Mouse (Mus musculus) MEL (cell line): ENCODE data around the gene Myo7a. TPM values are rescaled to one million over a fixed set of nuclear protein-coding genes. Genes with fewer than 3 reads are reported as not detected.

ENCODE experiments used
- DNase-seq: peaks from one replicate; pipeline ENCODE4 v3.0.0; 2011; ENCODE audit warnings: low read depth, low spot score
- H3K27ac ChIP-seq: 2 replicates; pipeline ENCODE4 v1.5.1; 2012; ENCODE audit warnings: low read depth, mild to moderate bottlenecking, control low read depth, low read length, moderate library complexity; ENCODE audit not compliant: control insufficient read depth
- H3K27me3 ChIP-seq, 2 experiments: fragments of 150-350 bp in 1 of 2; sonication (generic) in 1 of 2; 2 replicates each; pipeline ENCODE4 v1.6.1; 2012; ENCODE audit warnings: low read length in 2 of 2, mild to moderate bottlenecking in 2 of 2, improper control_type of control experiment in 1 of 2, moderate library complexity in 1 of 2; ENCODE audit not compliant: insufficient read depth in 2 of 2, control insufficient read depth in 1 of 2
- H3K36me3 ChIP-seq, 2 experiments: 2 replicates each; pipeline ENCODE4 v1.6.1; 2012 to 2014; ENCODE audit warnings: low read length in 2 of 2, improper control_type of control experiment in 1 of 2, inconsistent platforms in 1 of 2, mild to moderate bottlenecking in 1 of 2; ENCODE audit not compliant: insufficient read depth in 2 of 2, control insufficient read depth in 1 of 2
- H3K4me1 ChIP-seq, 2 experiments: fragments of 150-350 bp in 1 of 2; sonication (generic) in 1 of 2; 2 replicates each; pipeline ENCODE4 v1.6.1; 2012; ENCODE audit warnings: low read length in 2 of 2, improper control_type of control experiment in 1 of 2, mild to moderate bottlenecking in 1 of 2; ENCODE audit not compliant: insufficient read depth in 2 of 2, control insufficient read depth in 1 of 2
- H3K4me3 ChIP-seq, 2 experiments: fragments of 150-350 bp in 1 of 2; sonication (generic) in 1 of 2; 2 replicates each; pipeline ENCODE4 v1.5.1; 2012; ENCODE audit warnings: low read depth in 2 of 2, low read length in 2 of 2, mild to moderate bottlenecking in 2 of 2, moderate library complexity in 2 of 2, control low read depth in 1 of 2, improper control_type of control experiment in 1 of 2; ENCODE audit not compliant: control insufficient read depth in 1 of 2, insufficient read depth in 1 of 2
- H3K79me2 ChIP-seq: 2 replicates; pipeline ENCODE4 v1.6.1; 2012; ENCODE audit warnings: mild to moderate bottlenecking, low read length, moderate library complexity; ENCODE audit not compliant: control insufficient read depth, poor library complexity, insufficient read depth
- H3K9ac ChIP-seq: 2 replicates; pipeline ENCODE4 v1.6.1; 2012; ENCODE audit warnings: low read depth, mild to moderate bottlenecking, control low read depth, low read length, moderate library complexity; ENCODE audit not compliant: control insufficient read depth, poor library complexity, severe bottlenecking
- H3K9me3 ChIP-seq: fragments of 150-350 bp; sonication (generic); replicated peaks from 2 replicates; pipeline ENCODE4 v1.6.1; 2012; ENCODE audit warnings: mild to moderate bottlenecking, low read length, improper control_type of control experiment, moderate library complexity; ENCODE audit not compliant: insufficient read depth
- CTCF ChIP-seq, 3 experiments: IDR thresholded peaks in 2 of 3; conservative IDR thresholded peaks in 1 of 3; 2 replicates each; pipeline ENCODE4 v1.5.1; 2011 to 2012; ENCODE audit warnings: low read length in 3 of 3, low read depth in 2 of 3, mild to moderate bottlenecking in 2 of 3, improper control_type of control experiment in 1 of 3, inconsistent platforms in 1 of 3, mixed read lengths in 1 of 3, moderate library complexity in 1 of 3; ENCODE audit not compliant: control insufficient read depth in 1 of 3, insufficient read depth in 1 of 3, poor library complexity in 1 of 3, severe bottlenecking in 1 of 3
- E2F4 ChIP-seq: IDR thresholded peaks from 2 replicates; pipeline ENCODE4 v1.6.1; 2011; ENCODE audit warnings: low read depth, low read length, improper control_type of control experiment, borderline replicate concordance
- ELF1 ChIP-seq: IDR thresholded peaks from 2 replicates; pipeline ENCODE4 v1.6.1; 2014; ENCODE audit warnings: low read depth, mild to moderate bottlenecking, inconsistent platforms, low read length, improper control_type of control experiment, moderate library complexity
- EP300 ChIP-seq, 2 experiments: IDR thresholded peaks; 2 replicates each; pipeline ENCODE4 v1.6.1; 2011; ENCODE audit warnings: improper control_type of control experiment in 2 of 2, low read length in 2 of 2, low read depth in 1 of 2, mild to moderate bottlenecking in 1 of 2
- ETS1 ChIP-seq: IDR thresholded peaks from 2 replicates; pipeline ENCODE4 v1.6.1; 2012; ENCODE audit warnings: low read depth, mild to moderate bottlenecking, inconsistent platforms, low read length, improper control_type of control experiment, moderate library complexity
- GABPA ChIP-seq: IDR thresholded peaks from 2 replicates; pipeline ENCODE4 v1.6.1; 2012; ENCODE audit warnings: low read depth, mild to moderate bottlenecking, inconsistent platforms, low read length, improper control_type of control experiment, moderate library complexity
- HCFC1 ChIP-seq: IDR thresholded peaks from 2 replicates; pipeline ENCODE4 v1.6.1; 2012; ENCODE audit warnings: low read depth, mild to moderate bottlenecking, inconsistent platforms, low read length, improper control_type of control experiment, moderate library complexity
- JUND ChIP-seq: IDR thresholded peaks from 2 replicates; pipeline ENCODE4 v1.6.1; 2011; ENCODE audit warnings: low read depth, mild to moderate bottlenecking, improper control_type of control experiment, low read length
- KAT2A ChIP-seq: conservative IDR thresholded peaks from 2 replicates; pipeline ENCODE4 v1.6.1; 2012; ENCODE audit warnings: low read depth, low read length, improper control_type of control experiment, inconsistent platforms
- MAFK ChIP-seq: IDR thresholded peaks from 2 replicates; pipeline ENCODE4 v1.6.1; 2011; ENCODE audit warnings: low read depth, mild to moderate bottlenecking, low read length, improper control_type of control experiment, borderline replicate concordance
- MAZ ChIP-seq: IDR thresholded peaks from 2 replicates; pipeline ENCODE4 v1.6.1; 2012; ENCODE audit warnings: low read depth, mild to moderate bottlenecking, inconsistent platforms, low read length, improper control_type of control experiment
- MXI1 ChIP-seq: IDR thresholded peaks from 2 replicates; pipeline ENCODE4 v1.6.1; 2011; ENCODE audit warnings: mild to moderate bottlenecking, low read depth, low read length, improper control_type of control experiment
- MYB ChIP-seq: IDR thresholded peaks from 2 replicates; pipeline ENCODE4 v1.6.1; 2011; ENCODE audit warnings: mild to moderate bottlenecking, low read depth, low read length, improper control_type of control experiment
- MYC ChIP-seq: IDR thresholded peaks from 2 replicates; pipeline ENCODE4 v1.6.1; 2011; ENCODE audit warnings: low read depth, mild to moderate bottlenecking, low read length, improper control_type of control experiment, moderate library complexity
- POLR2AphosphoS2 ChIP-seq: IDR thresholded peaks from 2 replicates; pipeline ENCODE4 v1.6.1; 2011; ENCODE audit warnings: low read length, improper control_type of control experiment
- POLR2AphosphoS5 ChIP-seq: IDR thresholded peaks from 2 replicates; pipeline ENCODE4 v1.6.1; 2012; ENCODE audit warnings: low read depth, borderline replicate concordance, mild to moderate bottlenecking, inconsistent platforms, low read length, moderate library complexity, mixed read lengths
- RAD21 ChIP-seq: IDR thresholded peaks from 2 replicates; pipeline ENCODE4 v1.6.1; 2011; ENCODE audit warnings: mild to moderate bottlenecking, low read depth, low read length, improper control_type of control experiment
- RCOR1 ChIP-seq: IDR thresholded peaks from 2 replicates; pipeline ENCODE4 v1.6.1; 2012; ENCODE audit warnings: low read depth, mild to moderate bottlenecking, inconsistent platforms, low read length, improper control_type of control experiment
- SIN3A ChIP-seq: IDR thresholded peaks from 2 replicates; pipeline ENCODE4 v1.6.1; 2012; ENCODE audit warnings: low read length, improper control_type of control experiment, inconsistent platforms
- SMC3 ChIP-seq: IDR thresholded peaks from 2 replicates; pipeline ENCODE4 v1.6.1; 2011; ENCODE audit warnings: low read depth, low read length, improper control_type of control experiment
- TAL1 ChIP-seq: IDR thresholded peaks from 2 replicates; pipeline ENCODE4 v1.6.1; 2012; ENCODE audit warnings: mild to moderate bottlenecking, inconsistent platforms, low read length, moderate library complexity, mixed read lengths
- TBP ChIP-seq: IDR thresholded peaks from 2 replicates; pipeline ENCODE4 v1.8.0; 2011; ENCODE audit warnings: low read depth, low read length, improper control_type of control experiment
- TCF12 ChIP-seq: IDR thresholded peaks from 2 replicates; pipeline ENCODE4 v1.6.1; 2014; ENCODE audit warnings: low read depth, mild to moderate bottlenecking, inconsistent platforms, low read length, improper control_type of control experiment, moderate library complexity
- USF1 ChIP-seq: IDR thresholded peaks from 2 replicates; pipeline ENCODE4 v1.6.1; 2014; ENCODE audit warnings: low read depth, mild to moderate bottlenecking, inconsistent platforms, low read length, improper control_type of control experiment, moderate library complexity
- ZKSCAN1 ChIP-seq: IDR thresholded peaks from 2 replicates; pipeline ENCODE4 v1.6.1; 2012; ENCODE audit warnings: low read depth, mild to moderate bottlenecking, inconsistent platforms, low read length, improper control_type of control experiment, moderate library complexity
- polyA plus RNA-seq, 2 experiments: library from polyadenylated mRNA; stranded (reverse) in 1 of 2; unstranded in 1 of 2; fragments of >175 nt in 1 of 2; fragments of >200 nt in 1 of 2; gene quantifications; 2 replicates each; pipeline versions ENCODE4 v1.2.1 to v1.2.4; 2012; ENCODE audit warnings: low replicate concordance in 2 of 2, low read depth in 1 of 2; ENCODE audit not compliant: insufficient read length in 2 of 2, insufficient read depth in 1 of 2, missing spikeins in 1 of 2
- total RNA-seq: library from RNA; depleted of rRNA; stranded (reverse); fragments of 300-350 nt; gene quantifications from 2 replicates; pipeline ENCODE4 v1.2.3, GENCODE M21; 2012

Myo7a gene
- total and polyA plus RNA-seq, 3 experiments: 1.4 to 7.5 TPM; not detected in 1

DNA sequence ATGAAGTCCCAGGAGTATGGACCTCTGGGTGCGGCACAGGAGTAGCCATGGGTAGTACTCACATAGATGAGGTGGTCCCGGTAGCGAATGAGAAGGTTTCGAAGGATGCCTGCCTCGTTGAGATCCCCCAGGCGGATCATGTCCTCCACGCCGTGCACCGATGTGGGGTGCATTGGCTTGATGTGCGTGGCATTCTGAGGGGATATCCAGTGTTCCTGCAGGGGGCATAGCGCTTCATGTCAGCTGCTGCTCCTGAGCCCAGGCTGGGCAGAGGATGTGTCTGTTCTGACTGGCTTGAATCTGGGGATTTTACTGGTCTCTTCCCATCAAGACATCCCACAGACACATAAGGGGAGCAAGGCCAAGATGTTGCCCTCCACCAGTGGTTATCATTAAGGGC is 16.8 kb downstream of the Myo7a start:
- H3K27ac ChIP-seq: no peak overlapping the region
- H3K9me3 ChIP-seq: no peaks in the 10 kb centered on the region
- no peaks in the 10 kb centered on the region for H3K4me1 ChIP-seq
- TF ChIP-seq HCFC1 (no peak), RCOR1 (no peak), CTCF (IDR thresholded peaks at IDR 0.05 in 2 of 3, conservative IDR thresholded peaks at IDR 0.05 in 1 of 3; ENCODE audit: control insufficient read depth in 1 of 3, insufficient read depth in 1 of 3, low read depth in 2 of 3, low read length in 3 of 3, poor library complexity in 1 of 3, severe bottlenecking in 1 of 3) (0 out of 6 replicates have a peak, but pooled peaks of 1 of the 3 experiments have one; percentile 2)
- no peaks in the 10 kb centered on the region for H3K79me2 ChIP-seq
- no peaks in the 10 kb centered on the region for H3K36me3 ChIP-seq
- no peak overlapping the region for H3K9ac ChIP-seq
- no peaks in the 10 kb centered on the region for H3K27me3 ChIP-seq
- no peak for DNase-seq
- H3K4me3 ChIP-seq: no peak overlapping the region

DNA sequence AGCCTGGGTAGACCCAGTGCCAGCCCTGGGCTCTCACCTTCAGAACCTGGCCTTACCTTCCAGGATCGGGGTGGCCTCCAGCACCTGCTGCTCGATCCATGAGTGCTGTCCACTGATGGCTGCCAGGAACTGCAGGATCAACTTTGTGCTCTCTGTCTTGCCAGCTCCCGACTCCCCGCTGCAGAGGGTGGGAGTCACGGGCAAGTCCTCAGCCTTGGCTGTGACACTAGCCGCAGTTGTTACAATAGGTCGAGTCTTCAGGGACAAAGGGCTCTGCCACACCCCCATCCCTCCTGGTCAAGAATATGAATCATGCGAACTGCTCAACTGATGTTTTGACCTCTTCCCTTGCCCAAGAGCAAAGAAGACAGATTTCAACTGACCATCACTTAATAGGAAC is 21.8 kb downstream of the Myo7a start:
- Histone ChIP-seq H3K4me1 (no peaks in the 10 kb centered on the region), H3K27me3 (no peaks in the 10 kb centered on the region)

DNA sequence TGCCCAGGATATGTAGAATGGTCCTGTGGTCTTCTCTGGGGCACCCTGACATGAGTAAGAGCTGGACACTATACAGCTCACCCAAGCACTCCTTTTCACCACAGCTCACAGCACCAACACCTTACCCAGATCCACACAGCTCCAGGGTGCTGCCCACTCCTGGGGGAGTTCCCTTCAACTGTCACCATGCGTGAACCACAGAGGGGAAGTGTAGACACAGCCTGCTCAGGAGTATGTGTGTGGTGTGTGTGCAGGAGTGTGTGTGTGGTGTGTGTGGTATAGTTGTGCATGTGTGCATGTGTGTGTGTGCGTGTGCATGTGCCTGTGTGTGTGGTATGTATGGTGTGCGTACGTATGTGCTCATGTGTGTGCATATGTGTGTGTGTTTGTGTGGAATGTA is 23.5 kb downstream of the Myo7a start:
- H3K79me2 ChIP-seq: no peaks in the 10 kb centered on the region
- H3K9ac ChIP-seq: no peak overlapping the region
- no peaks in the 10 kb centered on the region for H3K4me1 ChIP-seq
- DNase-seq: no peak
- no peak overlapping the region for H3K27ac ChIP-seq
- H3K27me3 ChIP-seq: no peaks in the 10 kb centered on the region
- H3K9me3 ChIP-seq: no peaks in the 10 kb centered on the region
- no peak for TF ChIP-seq MAFK
- no peak for TF ChIP-seq TBP
- no peak for TF ChIP-seq MYB
- TF ChIP-seq EP300 (IDR thresholded peaks at IDR 0.05; ENCODE audit: low read depth in 1 of 2, low read length in 2 of 2): no peak
- no peak for TF ChIP-seq USF1
- no peak for TF ChIP-seq E2F4
- TF ChIP-seq ETS1: no peak
- TF ChIP-seq KAT2A: no peak
- no peak for TF ChIP-seq MYC
- TF ChIP-seq SIN3A: no peak
- TF ChIP-seq MXI1: no peak
- TF ChIP-seq SMC3: no peak
- TF ChIP-seq CTCF (IDR thresholded peaks at IDR 0.05 in 2 of 3, conservative IDR thresholded peaks at IDR 0.05 in 1 of 3; ENCODE audit: control insufficient read depth in 1 of 3, insufficient read depth in 1 of 3, low read depth in 2 of 3, low read length in 3 of 3, poor library complexity in 1 of 3, severe bottlenecking in 1 of 3): no peak
- TF ChIP-seq MAZ: no peak
- no peak for TF ChIP-seq TAL1
- TF ChIP-seq HCFC1: no peak
- TF ChIP-seq RAD21: no peak
- H3K4me3 ChIP-seq: no peak overlapping the region
- no peaks in the 10 kb centered on the region for H3K36me3 ChIP-seq

More for the DNA sequence above, 21.8 kb downstream of the Myo7a start:
- Histone ChIP-seq H3K9me3 (no peaks in the 10 kb centered on the region), H3K9ac (no peak overlapping the region), H3K36me3 (no peaks in the 10 kb centered on the region), H3K79me2 (no peaks in the 10 kb centered on the region), H3K27ac (no peak overlapping the region), H3K4me3 (no peak overlapping the region)
- DNase-seq: no peak
- TF ChIP-seq MXI1 (no peak), ETS1 (no peak), KAT2A (no peak), POLR2AphosphoS2 (no peak), GABPA (no peak), ELF1 (no peak), TBP (no peak), SMC3 (no peak), RCOR1 (no peak), ZKSCAN1 (no peak), MYB (no peak), JUND (no peak), TCF12 (no peak), POLR2AphosphoS5 (no peak)
